Mouse (Mus musculus): ENCODE data around the gene 4933427D14Rik. TPM values are rescaled to one million over a fixed set of nuclear protein-coding genes. Genes with fewer than 3 reads are reported as not detected.

The 4933427D14Rik gene
- polyA plus RNA-seq, 1 experiment, result 7.2 TPM

Other genes starting within 250 kb of the 4933427D14Rik start
- 0.09 and 0.11 TPM in 2 replicates for gene Aipl1, start 169.9 kb downstream of the 4933427D14Rik start, polyA plus RNA-seq (2012; rRNA removed)
- gene Pimreg, start 165.4 kb downstream of the 4933427D14Rik start, polyA plus RNA-seq (2012; rRNA removed), result 0.44 and 3.0 TPM in 2 replicates
- gene Pitpnm3, start 71.7 kb downstream of the 4933427D14Rik start, polyA plus RNA-seq (2012; rRNA removed), result 3.0 and 3.3 TPM in 2 replicates
- 0.22 and 0.56 TPM in 2 replicates for gene Gm43951, start 619 bp downstream of the 4933427D14Rik start, polyA plus RNA-seq (2012; rRNA removed)
- 88.0 and 88.3 TPM in 2 replicates for gene Txndc17, start 88 bp upstream of the 4933427D14Rik start, polyA plus RNA-seq (2012; rRNA removed)
- 7.7 and 8.5 TPM in 2 replicates for gene Med31, start 8.1 kb upstream of the 4933427D14Rik start, polyA plus RNA-seq (2012; rRNA removed)
- gene Slc13a5, start 59.8 kb upstream of the 4933427D14Rik start, polyA plus RNA-seq (2012; rRNA removed), result 0.18 and 0.34 TPM in 2 replicates
- gene Xaf1, start 94.2 kb upstream of the 4933427D14Rik start, polyA plus RNA-seq (2012; rRNA removed), result 15.5 and 21.2 TPM in 2 replicates
- gene Fbxo39, start 107.0 kb upstream of the 4933427D14Rik start, polyA plus RNA-seq (2012; rRNA removed), result 0.20 and 0.39 TPM in 2 replicates
- gene Tekt1, start 155.0 kb upstream of the 4933427D14Rik start, polyA plus RNA-seq (2012; rRNA removed), result 1.6 and 2.2 TPM in 2 replicates
- 13.7 and 22.6 TPM in 2 replicates for gene Smtnl2, start 204.3 kb upstream of the 4933427D14Rik start, polyA plus RNA-seq (2012; rRNA removed)
- gene Ggt6, start 228.1 kb upstream of the 4933427D14Rik start, polyA plus RNA-seq (2012; rRNA removed), result 1.1 and 1.6 TPM in 2 replicates
- 38.7 and 42.8 TPM in 2 replicates for gene Mybbp1a, start 233.9 kb upstream of the 4933427D14Rik start, polyA plus RNA-seq (2012; rRNA removed)

Data from gonadal fat pad, adult 2 months (tissue).